Mouse (Mus musculus) liver, embryonic 15.5 days (tissue): ENCODE results near the gene 1700011L22Rik. TPM values are rescaled to one million over a fixed set of nuclear protein-coding genes. Genes with fewer than 3 reads are reported as not detected.

ENCODE experiments used
- ATAC-seq: fragments of 200-750 bp; cut with Nextera tagmentation; 2 replicates; pipeline ENCODE4 v1.8.0; 2017; ENCODE audit warnings: moderate number of reproducible peaks, mild to moderate bottlenecking, moderate library complexity; ENCODE audit not compliant: insufficient read depth
- H3K27ac ChIP-seq: fragments of 300-500 bp; sonication (generic); replicated peaks from 2 replicates; pipeline ENCODE4 v1.5.1; 2015; ENCODE audit warnings: mild to moderate bottlenecking, inconsistent platforms
- H3K27me3 ChIP-seq: fragments of 300-500 bp; sonication (generic); 2 replicates; pipeline ENCODE4 v1.6.1; 2015; ENCODE audit warnings: mild to moderate bottlenecking, inconsistent platforms
- H3K36me3 ChIP-seq: fragments of 300-500 bp; sonication (generic); replicated peaks from 2 replicates; pipeline ENCODE4 v1.6.1; 2015; ENCODE audit warnings: moderate library complexity, mild to moderate bottlenecking, inconsistent platforms
- H3K4me1 ChIP-seq: fragments of 300-500 bp; sonication (generic); replicated peaks from 2 replicates; pipeline ENCODE4 v1.6.1; 2015; ENCODE audit warnings: inconsistent platforms
- H3K4me2 ChIP-seq: fragments of 300-500 bp; sonication (generic); 2 replicates; pipeline ENCODE4 v1.6.1; 2015; ENCODE audit warnings: moderate library complexity, mild to moderate bottlenecking, inconsistent platforms
- H3K4me3 ChIP-seq: fragments of 300-500 bp; sonication (generic); replicated peaks from 2 replicates; pipeline ENCODE4 v1.5.1; 2015; ENCODE audit warnings: mild to moderate bottlenecking, inconsistent platforms
- H3K9ac ChIP-seq: fragments of 300-500 bp; sonication (generic); 2 replicates; pipeline ENCODE4 v1.6.1; 2015; ENCODE audit warnings: moderate library complexity, mild to moderate bottlenecking, inconsistent platforms
- H3K9me3 ChIP-seq: fragments of 300-500 bp; sonication (generic); replicated peaks from 2 replicates; pipeline ENCODE4 v1.6.1; 2016; ENCODE audit warnings: inconsistent platforms
- WGBS: fragments of 180-500 bp; shearing (Covaris S2); methylation state at CpG from one replicate; pipeline ENCODE4 v1.1.7; 2015; ENCODE audit warnings: mixed read lengths; ENCODE audit not compliant: insufficient replicate concordance; 5-methylcytosine and 5-hydroxymethylcytosine counted together
- polyA plus RNA-seq: library from polyadenylated mRNA; unstranded; fragments of >200 nt; fragmentation: Nextera tagmentation; extraction: Ambion mirVana; gene quantifications from 2 replicates; pipeline ENCODE4 v1.2.1, GENCODE M21; 2015

Gene 1700011L22Rik
- polyA plus RNA-seq, 1 experiment from 2014 or later: not detected

DNA sequence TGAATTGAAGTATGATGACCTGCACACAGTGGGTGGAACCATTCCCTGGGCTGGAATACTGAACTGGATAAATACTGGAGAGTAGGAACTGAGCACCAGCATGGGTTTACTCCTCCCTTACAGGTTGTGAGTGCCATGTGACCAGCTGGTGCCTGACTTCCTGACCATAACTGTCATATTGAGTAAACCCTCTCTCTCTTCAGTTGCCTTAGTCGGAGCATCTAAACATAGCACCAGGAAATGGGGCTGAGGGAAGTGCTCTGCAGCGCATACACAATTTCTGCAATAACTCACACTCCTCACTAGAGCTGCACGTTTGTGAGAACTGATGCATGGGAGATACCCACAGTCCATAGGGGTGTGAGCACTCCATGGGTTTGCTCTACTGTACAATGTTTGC is 9.1 kb downstream of the 1700011L22Rik start:
- Histone ChIP-seq H3K9ac (no peak overlapping the region), H3K4me1 (no peaks in the 10 kb centered on the region), H3K4me3 (no peak overlapping the region), H3K27me3 (no peaks in the 10 kb centered on the region), H3K36me3 (no peaks in the 10 kb centered on the region), H3K9me3 (no peaks in the 10 kb centered on the region), H3K4me2 (no peak overlapping the region), H3K27ac (no peak overlapping the region)
- WGBS: 23% methylated on average over 3 of the region's 3 CpGs
- no peak for ATAC-seq

DNA sequence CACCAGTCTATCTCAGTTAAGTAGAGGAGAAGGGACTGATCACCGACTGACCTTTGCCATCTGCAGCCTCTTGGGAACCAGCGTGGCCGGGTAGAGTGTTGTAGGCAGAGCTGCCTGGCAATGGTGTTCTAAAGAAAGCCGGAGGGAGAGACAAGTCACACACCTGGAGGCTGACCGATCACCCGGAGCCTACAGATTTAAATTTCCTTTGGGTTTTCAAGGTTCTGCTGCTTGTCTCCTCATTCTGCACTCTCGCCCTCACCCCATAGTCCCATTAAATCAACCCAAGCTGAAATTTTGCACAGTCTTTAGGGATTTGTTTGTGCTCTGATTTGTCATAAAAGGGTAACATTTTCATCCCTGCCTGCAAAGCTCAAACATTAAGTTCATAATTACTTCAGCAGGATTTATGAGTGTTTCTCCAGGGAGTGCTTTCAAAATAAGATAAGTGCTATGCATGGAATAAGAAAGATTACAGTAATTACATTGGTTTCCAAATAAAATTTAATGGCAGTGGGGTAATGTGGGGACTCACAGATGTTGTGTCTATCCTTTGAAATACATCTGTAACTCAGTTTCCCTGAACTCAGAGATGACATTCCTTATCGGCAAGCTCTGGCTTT is 19.0 kb downstream of the 1700011L22Rik start:
- 74% methylated on average over 8 of the region's 8 CpGs for WGBS
- no peak for ATAC-seq

DNA sequence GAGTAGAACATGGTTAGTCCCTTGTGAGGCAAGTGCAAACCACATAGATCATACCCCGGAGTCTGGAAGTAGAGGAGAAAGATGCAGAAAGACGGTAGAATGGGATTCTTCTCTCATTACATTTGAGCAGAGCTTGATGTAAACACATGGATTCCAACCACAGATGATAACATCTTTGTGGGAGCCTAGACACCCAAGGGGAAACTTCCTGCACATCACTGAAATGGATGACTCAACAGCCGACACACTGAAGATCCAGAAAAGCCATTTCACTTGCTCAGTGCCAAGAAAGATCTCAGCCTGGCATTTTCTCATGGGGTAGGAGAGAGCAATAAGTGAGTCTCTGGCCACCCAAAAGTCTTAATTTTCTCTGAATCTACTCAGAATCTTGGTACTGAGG is 20.5 kb downstream of the 1700011L22Rik start:
- H3K36me3 ChIP-seq: no peaks in the 10 kb centered on the region
- H3K9ac ChIP-seq: no peak overlapping the region
- H3K4me3 ChIP-seq: no peak overlapping the region
- WGBS: 63% methylated on average over 3 of the region's 3 CpGs
- H3K27me3 ChIP-seq: no peaks in the 10 kb centered on the region
- H3K27ac ChIP-seq: no peak overlapping the region
- H3K4me2 ChIP-seq: no peak overlapping the region
- ATAC-seq: no peak
- no peaks in the 10 kb centered on the region for H3K4me1 ChIP-seq
- H3K9me3 ChIP-seq: no peaks in the 10 kb centered on the region

More for the DNA sequence above, 19.0 kb downstream of the 1700011L22Rik start:
- no peaks in the 10 kb centered on the region for H3K36me3 ChIP-seq
- H3K4me2 ChIP-seq: no peak overlapping the region
- H3K27ac ChIP-seq: no peak overlapping the region
- no peaks in the 10 kb centered on the region for H3K27me3 ChIP-seq
- no peak overlapping the region for H3K4me3 ChIP-seq
- H3K4me1 ChIP-seq: no peaks in the 10 kb centered on the region
- H3K9ac ChIP-seq: no peak overlapping the region
- no peaks in the 10 kb centered on the region for H3K9me3 ChIP-seq

DNA sequence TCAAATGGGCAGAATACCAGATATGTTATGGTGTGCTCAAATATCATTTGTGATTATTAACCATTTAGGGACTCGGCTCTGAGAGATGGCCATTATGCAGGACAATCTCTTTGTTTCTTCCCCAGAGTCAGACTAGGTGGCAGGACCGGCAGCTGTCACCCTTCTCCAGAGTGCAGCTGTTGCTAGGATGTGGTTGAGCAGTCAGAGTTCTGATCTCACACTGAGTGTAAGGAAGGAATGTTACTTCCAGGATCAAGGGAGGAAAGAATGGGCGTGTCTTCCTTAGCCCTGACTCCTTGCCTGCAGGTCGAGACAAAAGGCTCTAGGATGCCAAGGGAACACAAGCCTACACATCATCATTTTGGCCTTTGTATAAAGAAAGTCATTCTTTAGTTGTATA is 21.2 kb downstream of the 1700011L22Rik start:
- Histone ChIP-seq H3K27ac (no peak overlapping the region), H3K36me3 (no peaks in the 10 kb centered on the region), H3K4me3 (no peak overlapping the region), H3K4me2 (no peak overlapping the region), H3K4me1 (no peaks in the 10 kb centered on the region), H3K27me3 (no peaks in the 10 kb centered on the region), H3K9me3 (no peaks in the 10 kb centered on the region), H3K9ac (no peak overlapping the region)
- WGBS: 55% methylated on average over 4 of the region's 4 CpGs
- ATAC-seq: no peak

DNA sequence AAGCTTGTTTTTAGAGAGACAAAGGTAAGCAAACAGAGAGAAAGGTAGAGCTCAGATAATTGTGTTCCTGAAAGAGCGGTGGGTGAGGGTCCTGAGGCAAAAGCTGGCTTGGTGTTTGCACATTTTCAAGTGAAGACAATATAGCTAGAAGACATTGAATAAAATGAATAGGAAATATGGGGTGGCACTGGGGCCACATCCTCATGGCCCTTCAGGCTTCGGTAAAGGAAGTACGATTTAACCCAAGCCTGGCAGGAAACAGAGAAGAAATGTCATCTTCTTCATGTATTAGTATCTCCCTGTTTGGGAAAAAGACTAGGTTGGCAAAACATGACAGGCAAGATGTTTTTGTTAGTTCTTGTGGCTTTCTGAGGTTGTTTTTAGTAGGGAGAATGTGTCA is 22.3 kb downstream of the 1700011L22Rik start:
- Histone ChIP-seq H3K4me1 (no peaks in the 10 kb centered on the region), H3K27me3 (no peaks in the 10 kb centered on the region), H3K9ac (no peak overlapping the region), H3K4me3 (no peak overlapping the region), H3K36me3 (no peaks in the 10 kb centered on the region), H3K9me3 (no peaks in the 10 kb centered on the region), H3K27ac (no peak overlapping the region), H3K4me2 (no peak overlapping the region)
- 38% methylated on average over 3 of the region's 3 CpGs for WGBS
- ATAC-seq: no peak

DNA sequence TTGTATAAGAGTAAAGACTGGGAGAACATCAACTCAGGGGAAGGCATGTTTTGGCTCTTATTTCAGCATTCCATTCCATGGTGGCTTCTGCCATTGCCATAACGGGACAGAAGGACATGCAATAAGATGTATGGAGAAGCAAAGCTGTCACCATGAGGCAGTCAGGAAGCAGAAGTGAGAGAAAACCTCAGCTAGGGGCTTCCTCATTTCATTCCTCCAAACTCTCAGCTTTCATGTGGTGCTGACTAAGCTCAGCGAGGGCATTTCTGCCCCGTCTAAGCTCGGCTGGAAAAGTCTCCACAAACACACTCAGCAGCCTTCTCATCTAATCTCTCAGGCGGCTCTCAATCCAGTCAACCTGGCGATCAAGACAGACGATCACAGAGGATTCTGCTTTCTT is 22.8 kb downstream of the 1700011L22Rik start:
- Histone ChIP-seq H3K27me3 (no peaks in the 10 kb centered on the region), H3K4me2 (no peak overlapping the region), H3K4me3 (no peak overlapping the region), H3K9ac (no peak overlapping the region), H3K27ac (no peak overlapping the region), H3K9me3 (no peaks in the 10 kb centered on the region), H3K4me1 (no peaks in the 10 kb centered on the region), H3K36me3 (no peaks in the 10 kb centered on the region)
- 17% methylated on average over 7 of the region's 7 CpGs for WGBS
- ATAC-seq: no peak

DNA sequence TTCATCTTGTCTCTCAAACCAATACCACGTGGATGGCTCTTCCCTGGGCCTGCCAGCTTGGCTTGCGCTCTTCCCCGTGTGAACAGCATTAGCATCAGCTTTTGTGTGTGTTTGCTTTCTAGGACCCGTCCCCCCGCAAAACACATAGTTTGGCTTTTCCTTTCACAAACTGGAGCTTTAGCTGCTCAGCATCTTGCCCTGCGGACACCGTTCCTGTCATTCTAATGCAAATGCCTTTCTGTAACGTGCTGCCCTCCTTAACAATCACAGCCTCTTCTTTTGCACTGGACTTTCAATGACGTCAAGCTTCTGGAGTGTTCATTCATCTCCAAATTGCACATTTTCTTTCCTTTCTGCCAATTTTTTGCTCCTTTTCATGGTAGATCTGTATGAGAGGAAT is 24.0 kb downstream of the 1700011L22Rik start:
- Histone ChIP-seq H3K27me3 (no peaks in the 10 kb centered on the region), H3K27ac (no peak overlapping the region), H3K9me3 (no peaks in the 10 kb centered on the region), H3K9ac (no peak overlapping the region), H3K4me2 (no peak overlapping the region), H3K36me3 (no peaks in the 10 kb centered on the region), H3K4me3 (no peak overlapping the region), H3K4me1 (no peaks in the 10 kb centered on the region)
- ATAC-seq: no peak
- WGBS: 69% methylated on average over 9 of the region's 9 CpGs

DNA sequence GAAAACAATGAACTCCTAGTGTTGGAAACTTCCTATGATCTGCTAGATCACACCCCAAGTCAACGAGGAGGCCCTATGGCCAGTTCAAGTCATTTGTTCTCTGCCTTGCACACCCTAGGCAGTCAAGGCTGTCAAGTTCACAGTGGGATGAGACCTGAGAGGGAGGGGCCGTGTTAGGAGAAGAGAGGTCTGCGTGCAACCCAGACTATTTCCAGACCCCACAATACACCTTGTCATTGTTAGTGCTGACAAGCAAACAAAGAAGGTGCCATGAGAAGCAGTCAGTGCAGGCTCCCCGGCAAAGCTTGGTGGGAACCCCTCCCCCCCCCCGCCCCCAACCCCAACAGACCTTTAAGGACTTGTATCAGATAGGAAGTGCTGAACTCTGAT is 25.6 kb downstream of the 1700011L22Rik start:
- Histone ChIP-seq H3K4me3 (no peak overlapping the region), H3K9me3 (no peaks in the 10 kb centered on the region), H3K4me2 (no peak overlapping the region), H3K36me3 (no peaks in the 10 kb centered on the region), H3K9ac (no peak overlapping the region), H3K4me1 (no peaks in the 10 kb centered on the region), H3K27me3 (no peaks in the 10 kb centered on the region), H3K27ac (no peak overlapping the region)
- 67% methylated on average over 5 of the region's 5 CpGs for WGBS
- ATAC-seq: no peak

DNA sequence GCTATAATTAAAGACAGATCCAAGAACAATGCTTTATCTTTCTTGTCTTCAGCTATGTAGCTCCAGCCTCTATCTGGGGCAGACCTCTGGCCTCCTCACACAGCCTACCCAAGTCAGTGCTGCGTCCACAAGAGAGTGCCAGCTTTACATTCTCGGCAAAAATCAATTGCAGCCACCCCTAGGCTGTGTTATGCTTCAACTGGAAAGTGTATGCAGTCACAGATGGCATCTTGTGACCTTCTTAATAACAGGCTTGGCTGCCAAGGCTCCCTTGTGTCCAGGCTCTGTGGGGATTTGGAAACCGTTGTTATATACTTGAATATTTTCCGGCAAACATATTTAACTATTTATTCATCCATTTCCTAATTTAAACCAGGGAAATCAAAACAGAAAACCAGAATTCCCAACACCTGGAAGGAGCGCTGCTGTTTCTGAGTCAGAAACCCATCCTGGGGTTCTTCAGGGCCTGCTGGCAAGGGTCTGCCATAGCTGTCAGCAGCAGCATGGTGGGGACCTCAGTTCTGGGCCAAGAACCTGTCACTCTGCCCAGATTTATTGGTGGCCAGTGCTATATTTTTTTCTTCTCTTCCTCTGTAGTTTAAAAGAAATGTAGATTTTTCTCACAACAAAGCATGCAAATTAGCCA is 26.1 kb downstream of the 1700011L22Rik start:
- H3K9me3 ChIP-seq: no peaks in the 10 kb centered on the region
- 67% methylated on average over 5 of the region's 5 CpGs for WGBS
- H3K27me3 ChIP-seq: no peaks in the 10 kb centered on the region
- H3K4me2 ChIP-seq: no peak overlapping the region
- no peak overlapping the region for H3K27ac ChIP-seq
- no peaks in the 10 kb centered on the region for H3K36me3 ChIP-seq
- H3K4me3 ChIP-seq: no peak overlapping the region
- H3K4me1 ChIP-seq: no peaks in the 10 kb centered on the region
- ATAC-seq: no peak
- H3K9ac ChIP-seq: no peak overlapping the region

DNA sequence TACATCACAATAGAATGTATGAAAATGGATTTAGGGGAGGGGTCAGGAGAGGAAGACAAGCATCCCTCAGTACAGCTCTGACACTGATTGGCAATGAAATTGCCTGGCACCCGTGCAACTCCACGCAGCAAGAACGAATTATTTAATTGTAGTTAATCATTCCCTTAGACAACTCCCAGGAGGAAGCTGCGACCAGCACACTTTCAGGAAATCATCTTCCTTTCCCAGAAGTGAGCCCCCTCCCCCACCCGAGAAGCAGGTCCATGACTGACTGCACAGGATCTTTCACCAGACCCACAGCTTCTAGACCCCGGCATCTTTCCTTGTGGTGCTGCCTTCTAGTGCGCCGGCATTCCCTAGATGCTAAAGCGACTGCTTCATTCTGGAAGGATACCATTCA is 36.7 kb downstream of the 1700011L22Rik start:
- ATAC-seq: no peak
- H3K4me1 ChIP-seq: 0 out of 2 replicates have a peak, but pooled peaks cover 6% of the 10 kb centered on the region
- WGBS: 64% methylated on average over 9 of the region's 9 CpGs

DNA sequence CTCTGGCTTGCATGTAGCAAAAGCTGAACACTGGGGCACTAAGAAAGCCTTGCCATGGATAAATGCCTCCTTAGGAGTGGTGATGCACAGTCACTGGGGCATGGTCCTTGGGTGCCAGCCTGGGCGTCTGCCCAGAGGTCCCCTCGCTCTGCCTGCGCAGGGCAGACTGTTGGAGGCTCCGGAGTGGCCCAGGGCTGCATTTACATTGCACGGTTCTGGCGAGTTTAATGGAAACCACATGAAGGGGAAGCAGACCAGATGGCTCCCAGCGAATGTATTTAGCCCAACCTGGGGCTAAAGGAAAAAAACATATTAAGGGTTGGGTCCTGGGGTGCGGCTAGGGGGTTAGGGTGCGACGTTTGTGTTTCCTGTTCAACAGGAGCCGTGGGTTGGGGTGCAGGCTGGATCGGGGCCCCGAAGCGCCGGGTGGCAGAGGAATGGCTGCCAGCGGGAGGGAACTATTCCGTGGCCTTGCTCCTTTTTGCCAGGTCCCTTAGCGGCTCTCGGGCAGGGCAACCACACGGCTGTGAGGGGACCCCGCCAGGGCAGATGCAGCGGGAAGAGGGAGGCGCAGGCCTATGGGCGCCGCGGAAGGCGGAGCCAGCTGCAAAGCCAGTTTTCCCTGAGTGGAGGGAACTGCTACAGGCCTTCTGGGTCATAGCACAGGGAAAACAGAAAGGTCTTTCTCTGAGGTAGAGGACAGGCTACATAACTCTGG is 38.6 kb downstream of the 1700011L22Rik start:
- Histone ChIP-seq H3K4me1 (0 out of 2 replicates have a peak, but pooled peaks cover 6% of the 10 kb centered on the region), H3K9me3 (no peaks in the 10 kb centered on the region), H3K27ac (no peak overlapping the region), H3K4me2 (peak overlapping the region; percentile 64), H3K27me3 (no peaks in the 10 kb centered on the region; the same call in 1 of the 2 replicates), H3K9ac (peak overlapping the region; percentile 8; the same call in 1 of the 2 replicates), H3K36me3 (no peaks in the 10 kb centered on the region), H3K4me3 (peak overlapping the region; percentile 46)
- 6% methylated on average over 27 of the region's 27 CpGs for WGBS
- ATAC-seq: peak; percentile 51

More for the DNA sequence above, 36.7 kb downstream of the 1700011L22Rik start:
- H3K9ac ChIP-seq: no peak overlapping the region
- H3K9me3 ChIP-seq: no peaks in the 10 kb centered on the region
- no peak overlapping the region for H3K4me3 ChIP-seq
- no peaks in the 10 kb centered on the region; the same call in 1 of the 2 replicates for H3K27me3 ChIP-seq
- H3K27ac ChIP-seq: no peak overlapping the region
- H3K4me2 ChIP-seq: no peak overlapping the region
- no peaks in the 10 kb centered on the region for H3K36me3 ChIP-seq
